Mouse (Mus musculus) layer of hippocampus, postnatal 36 days (tissue): Measurements from ENCODE around the gene Prpf3. TPM values are rescaled to one million over a fixed set of nuclear protein-coding genes. Genes with fewer than 3 reads are reported as not detected.
A peak's percentile ranks its signal among the peaks of the same experiment; 100 is the strongest.
"Not testable (repeated sequence)": the region's sequence is repeated elsewhere in the genome, so short reads cannot be mapped to it uniquely, and the experiment has no call there.

Experiments
- DNase-seq, 2 experiments: peaks; one replicate each; pipeline ENCODE4 v3.0.0; 2022
- total RNA-seq, 2 experiments: library from RNA; stranded (reverse); gene quantifications; 2 replicates each; pipeline ENCODE4 v1.2.3; 2021

The Prpf3 gene
- total RNA-seq, 2 experiments from 2014 or later, result 29.9 to 38.4 TPM

- no peak for DNase-seq
These were observed 23.4 kb upstream of the Prpf3 start for GRCm38 (mm10) chr3:95879063-95879462.

DNA sequence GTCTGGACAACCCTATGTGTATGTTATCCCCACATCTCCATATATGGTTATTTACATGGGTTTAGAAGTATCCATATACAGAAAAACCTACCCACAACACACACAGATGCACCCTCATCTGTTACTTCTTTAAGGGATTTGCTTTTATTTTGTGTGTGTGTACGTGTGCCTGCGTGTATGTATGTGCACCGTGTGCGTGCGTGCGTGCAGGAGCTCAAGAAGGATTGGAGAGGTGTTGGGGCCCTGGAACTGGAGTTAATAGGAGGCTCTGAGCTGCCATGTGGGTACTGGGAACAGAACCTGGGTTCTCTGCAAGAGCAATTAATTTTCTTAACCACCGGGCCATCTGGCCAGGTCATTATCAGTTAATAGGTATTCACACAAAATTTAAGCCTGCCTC lies 16.4 kb upstream of the Prpf3 start:
- no peak for DNase-seq

DNA sequence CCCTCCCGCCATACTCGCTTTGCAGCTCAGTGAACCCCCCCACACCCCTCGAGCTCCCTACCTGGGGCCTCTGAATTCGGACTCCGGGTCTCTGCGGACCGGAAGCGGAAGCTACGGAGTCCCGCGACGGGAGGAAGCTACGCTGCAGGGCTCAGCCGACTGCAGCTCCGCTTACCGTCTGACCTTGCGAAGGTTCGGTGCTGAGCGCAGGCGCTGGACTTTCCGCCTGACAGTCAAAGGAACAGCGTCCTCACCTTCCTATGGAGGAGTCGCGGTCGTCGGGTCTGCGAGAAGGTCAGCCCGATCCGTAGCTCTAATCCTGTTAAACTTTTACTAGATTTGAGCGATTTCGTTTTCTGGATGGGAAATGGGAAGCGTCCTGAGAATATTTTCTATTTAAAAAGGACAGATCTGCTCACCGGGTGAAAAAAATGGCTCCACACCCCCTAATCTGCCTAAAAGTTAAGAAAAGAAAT lies 15.7 kb upstream of the Prpf3 start, which contains the start of gene Mrps21:
Gene Mrps21, minus strand, starts transcription at position 128 of the 476 bp plus-strand sequence.
- DNase-seq, result peak; percentile 85 to 86

DNA sequence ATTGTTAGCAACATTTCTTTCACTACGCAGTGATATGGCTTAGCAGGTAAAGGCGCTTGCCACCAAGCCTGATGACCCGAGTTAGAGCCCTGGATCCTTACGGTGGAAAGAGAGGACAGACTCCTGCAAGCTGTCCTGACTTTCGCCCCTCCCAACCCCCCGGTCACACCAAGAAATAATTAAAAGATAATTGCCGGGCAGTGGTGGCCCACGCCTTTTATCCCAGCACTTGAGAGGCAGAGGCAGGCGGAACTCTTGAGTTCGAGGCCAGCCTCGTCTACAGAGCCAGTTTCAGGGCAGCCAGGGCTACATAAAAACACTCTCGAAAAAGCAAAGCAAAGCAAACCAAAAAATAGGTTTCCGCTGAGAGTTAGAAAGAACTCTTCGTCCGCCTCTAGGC lies 15.3 kb upstream of the Prpf3 start:
- DNase-seq, result peak in 1 of 2 experiments; percentile 32

GRCm38 (mm10) chr3:95867408-95867807 lies 11.7 kb upstream of the Prpf3 start:
- no peak for DNase-seq

- DNase-seq, result no peak
These were observed 10.4 kb upstream of the Prpf3 start for GRCm38 (mm10) chr3:95866071-95866470.

DNA sequence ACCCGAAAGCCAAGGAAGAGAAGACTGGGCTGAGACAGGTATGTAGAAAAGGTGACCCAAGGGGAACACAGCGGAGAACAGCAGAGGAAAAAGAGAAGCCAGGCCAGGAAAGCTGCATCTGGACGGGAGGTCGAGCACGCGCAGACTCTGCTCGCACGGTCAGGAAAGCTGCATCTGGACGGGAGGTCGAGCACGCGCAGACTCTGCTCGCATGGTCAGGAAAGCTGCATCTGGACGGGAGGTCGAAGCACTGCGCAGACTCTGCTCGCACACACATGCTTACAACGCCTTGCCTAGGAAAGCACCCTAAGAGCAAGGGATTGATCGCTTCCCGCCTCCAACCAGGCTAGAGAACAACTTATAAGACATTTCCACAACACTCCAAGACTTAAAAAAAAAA lies 9.9 kb upstream of the Prpf3 start:
- DNase-seq, result no peak

- peak; percentile 69 to 73 for DNase-seq
These were observed 9.4 kb upstream of the Prpf3 start for GRCm38 (mm10) chr3:95865050-95865449.

DNA sequence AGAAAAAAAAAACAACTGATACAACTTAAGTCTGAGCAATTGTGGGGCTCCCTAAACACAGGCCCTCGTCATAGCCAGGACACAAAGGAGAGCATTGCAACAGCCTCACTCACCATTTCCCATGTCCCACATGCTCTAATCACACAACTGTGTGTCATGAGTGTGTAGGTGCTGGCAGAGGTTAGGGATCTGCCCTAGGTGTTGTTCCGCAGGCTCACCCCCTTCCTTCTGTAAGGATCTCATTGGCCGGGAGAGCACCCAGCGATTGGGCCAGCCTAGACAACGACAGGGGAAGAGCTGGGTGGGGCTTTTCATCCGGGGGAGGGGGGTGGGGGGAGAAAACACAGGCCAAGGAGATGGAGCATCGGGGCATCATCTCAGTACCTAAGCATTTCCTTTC lies 7.9 kb upstream of the Prpf3 start:
- DNase-seq, result no peak

DNA sequence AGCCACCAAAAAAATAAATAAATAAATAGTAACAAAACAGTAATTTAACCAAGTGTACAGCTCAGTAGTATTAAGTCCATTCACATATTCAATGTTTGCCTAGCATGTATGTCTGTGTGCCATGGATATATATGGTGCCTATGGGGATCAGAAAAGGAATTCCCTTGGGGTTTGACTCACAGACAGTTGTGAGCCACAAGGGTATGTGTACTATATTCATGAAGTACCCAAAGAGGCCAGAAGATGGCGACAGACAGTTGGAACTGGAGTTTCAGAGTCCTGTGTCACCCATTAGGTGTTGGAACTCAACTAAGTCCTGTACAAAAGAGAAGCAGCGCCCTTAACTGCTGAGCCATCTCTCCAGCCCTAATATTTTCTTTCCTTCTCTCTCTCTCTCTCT lies 6.1 kb upstream of the Prpf3 start:
- peak in 1 of 2 experiments; percentile 30 for DNase-seq

GRCm38 (mm10) chr3:95861216-95861615 lies 5.5 kb upstream of the Prpf3 start:
- no peak for DNase-seq

GRCm38 (mm10) chr3:95860323-95860722 lies 4.6 kb upstream of the Prpf3 start:
- DNase-seq, result no peak

DNA sequence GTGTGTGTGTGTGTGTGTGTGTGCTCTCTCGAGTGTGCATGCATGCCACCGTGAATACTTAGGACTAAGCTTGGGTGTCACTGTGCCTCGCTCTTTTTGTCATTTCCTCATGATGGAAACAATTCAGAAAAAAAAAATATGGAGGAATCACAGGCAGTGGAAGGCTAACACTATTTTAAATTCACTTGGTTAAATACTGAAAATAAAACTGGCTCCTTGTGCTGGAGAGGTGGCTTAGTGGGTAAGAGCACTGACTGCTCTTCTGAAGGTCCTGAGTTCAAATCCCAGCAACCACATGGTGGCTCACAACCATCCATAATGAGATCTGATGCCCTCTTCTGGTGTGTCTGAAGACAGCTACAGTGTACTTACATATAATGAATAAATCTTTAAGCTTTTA lies 2.6 kb upstream of the Prpf3 start:
- not testable (repeated sequence) for DNase-seq

- DNase-seq, result not testable (repeated sequence)
These were observed 1.4 kb upstream of the Prpf3 start for GRCm38 (mm10) chr3:95857050-95857449.

GRCm38 (mm10) chr3:95856115-95856514 lies 430 bp upstream of the Prpf3 start:
- DNase-seq, result no peak

GRCm38 (mm10) chr3:95851317-95851716 lies 4.4 kb downstream of the Prpf3 start:
- no peak for DNase-seq

- DNase-seq, result no peak
These were observed 5.1 kb downstream of the Prpf3 start for GRCm38 (mm10) chr3:95850611-95851010.

DNA sequence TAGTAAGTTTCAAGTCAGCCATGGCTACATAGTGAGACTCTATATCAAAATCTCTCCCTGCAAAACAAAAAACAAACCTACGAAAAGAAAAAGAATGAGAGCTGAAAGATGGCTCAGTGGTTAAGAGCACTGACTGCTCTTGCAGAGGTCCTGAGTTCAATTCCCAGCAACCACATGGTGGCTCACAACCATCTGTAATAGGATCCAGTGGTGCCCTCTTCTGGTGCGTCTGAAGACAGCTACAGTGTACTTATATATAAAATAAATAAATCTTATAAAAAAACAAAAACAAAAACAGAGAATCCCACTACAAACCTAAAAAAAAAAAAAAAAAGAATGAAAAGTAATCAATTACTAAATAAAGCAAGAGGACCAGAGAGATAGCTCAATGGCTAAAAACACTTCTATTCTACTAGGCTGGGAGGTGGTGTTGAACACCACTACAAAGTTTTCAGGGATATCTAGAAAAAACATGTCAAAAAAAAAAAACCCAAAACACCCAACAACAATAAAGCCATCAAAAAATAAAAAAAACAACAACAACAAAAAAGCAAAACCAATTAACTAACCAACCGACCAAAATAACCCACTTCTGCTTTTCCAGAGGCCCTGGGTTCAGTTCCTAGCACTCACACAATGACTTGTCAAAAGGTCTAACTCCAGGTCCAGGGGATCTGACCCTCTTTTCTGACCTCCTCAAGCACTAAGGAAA lies 13.0 kb downstream of the Prpf3 start:
- DNase-seq, result no peak

- DNase-seq, result no peak
These were observed 16.4 kb downstream of the Prpf3 start for GRCm38 (mm10) chr3:95839250-95839649.

DNA sequence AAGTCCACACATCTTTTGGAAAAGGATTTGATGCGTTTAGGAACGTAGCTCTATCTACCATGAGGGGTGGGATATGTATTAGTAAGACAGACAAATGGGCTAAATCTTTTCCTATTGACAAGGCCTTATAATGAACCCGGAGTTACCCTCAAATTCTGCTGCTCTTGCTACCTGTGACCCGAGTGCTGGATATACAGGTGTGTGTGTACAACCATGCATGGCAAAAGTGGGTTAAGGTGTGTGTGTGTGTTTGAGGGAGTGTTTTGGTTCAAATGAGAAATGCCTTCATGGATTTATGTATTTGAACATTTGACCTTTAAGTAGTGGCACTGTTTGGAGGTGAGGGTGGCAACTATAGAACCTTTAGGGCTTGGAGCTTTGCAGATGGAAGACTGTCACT lies 26.6 kb downstream of the Prpf3 start:
- DNase-seq, result no peak

DNA sequence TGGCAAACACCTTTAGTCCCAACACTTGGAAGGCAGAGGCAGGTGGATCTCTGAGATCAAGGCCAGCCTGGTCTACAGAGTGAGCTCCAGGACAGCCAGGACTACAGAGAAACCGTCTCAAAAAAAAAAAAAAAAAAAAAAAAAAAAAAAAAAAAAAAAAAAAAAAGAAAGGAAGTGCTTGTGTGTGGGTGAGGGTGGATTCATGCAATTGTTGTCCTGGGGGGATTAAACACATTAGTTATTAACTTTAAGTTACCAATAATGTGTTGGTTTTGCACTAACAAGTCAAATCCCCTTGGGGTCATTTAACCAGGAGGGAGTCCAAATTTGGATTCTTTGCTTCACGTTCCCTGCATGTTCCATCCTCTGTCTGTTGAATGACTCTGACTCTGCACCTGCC lies 29.4 kb downstream of the Prpf3 start:
- no peak for DNase-seq

GRCm38 (mm10) chr3:95820046-95821010 lies 35.4 kb downstream of the Prpf3 start:
- DNase-seq, result no peak

DNA sequence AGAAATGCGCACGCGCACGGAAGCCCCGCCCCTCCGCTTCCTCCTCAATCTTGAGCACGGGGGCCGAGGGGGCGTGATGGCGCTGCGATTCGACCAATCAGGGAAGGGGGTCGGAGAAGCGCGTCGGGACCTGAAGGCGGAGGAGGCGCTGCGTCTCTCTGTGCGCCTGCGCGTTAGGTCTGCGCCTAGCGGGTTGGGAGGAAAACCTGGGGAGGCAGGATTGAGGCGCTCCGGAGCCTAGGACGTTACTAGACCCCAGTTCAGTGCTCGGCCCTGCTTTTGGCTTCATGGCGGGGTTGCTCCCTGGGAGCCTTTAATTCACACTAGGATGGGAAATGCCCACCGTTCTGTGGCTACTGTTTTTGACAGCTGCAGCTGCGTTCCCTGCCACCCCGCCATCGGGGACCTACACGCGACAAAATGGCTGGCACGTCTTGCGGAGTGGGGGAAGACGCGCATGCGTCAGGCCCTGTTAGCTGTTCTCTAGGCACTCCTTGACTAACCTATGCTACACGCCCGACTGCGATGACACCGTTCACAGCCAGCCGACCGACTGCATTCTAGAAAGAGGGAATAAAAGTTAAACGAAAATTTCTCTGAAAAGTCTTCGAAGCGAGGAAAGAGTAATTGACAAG lies 36.2 kb downstream of the Prpf3 start:
- peak; percentile 99 for DNase-seq
